Mouse (Mus musculus): ENCODE measurements around the gene Nat8f7. TPM values are rescaled to one million over a fixed set of nuclear protein-coding genes. Genes with fewer than 3 reads are reported as not detected.
"Not testable (repeated sequence)": the region's sequence is repeated elsewhere in the genome, so short reads cannot be mapped to it uniquely, and the experiment has no call there.

The Nat8f7 gene
- not detected in 2 replicates for total RNA-seq (2017)

GRCm38 (mm10) chr6:85713105-85713504 lies at the start of gene Nat8f7:
Gene Nat8f7 (minus strand): TSS chr6:85713205.
- not testable (repeated sequence) for ATAC-seq (ENCODE audit: extremely low read depth, insufficient number of reproducible peaks, low FRiP score, poor library complexity, severe bottlenecking)

- not testable (repeated sequence) for ATAC-seq (ENCODE audit: extremely low read depth, insufficient number of reproducible peaks, low FRiP score, poor library complexity, severe bottlenecking)
Measured at GRCm38 (mm10) chr6:85762678-85763077, 49.7 kb upstream of the Nat8f7 start.

GRCm38 (mm10) chr6:85755705-85756249 lies 42.8 kb upstream of the Nat8f7 start:
- not testable (repeated sequence) for ATAC-seq (ENCODE audit: extremely low read depth, insufficient number of reproducible peaks, low FRiP score, poor library complexity, severe bottlenecking)

DNA sequence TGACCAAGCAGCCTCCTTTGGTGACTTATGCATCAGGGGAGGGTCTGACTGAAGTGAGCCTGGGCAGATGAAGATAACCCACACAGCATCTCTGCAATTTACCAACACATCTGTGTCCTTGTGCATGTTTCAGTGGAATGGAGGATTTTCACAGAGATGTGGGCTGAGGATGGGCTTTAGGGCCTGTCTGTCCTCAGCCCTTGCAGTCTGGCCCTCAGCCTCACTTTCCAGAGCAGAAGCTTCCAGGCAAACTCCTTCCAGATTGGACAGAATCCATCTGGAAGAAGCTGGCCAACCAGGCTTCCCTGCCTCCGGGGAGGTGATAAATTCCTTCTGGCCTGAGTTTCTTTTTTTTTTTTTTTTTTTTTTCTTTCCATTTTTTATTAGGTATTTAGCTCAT lies 3.4 kb downstream of the Nat8f7 start:
- ATAC-seq (ENCODE audit: extremely low read depth, insufficient number of reproducible peaks, low FRiP score, poor library complexity, severe bottlenecking) = not testable (repeated sequence)

GRCm38 (mm10) chr6:85709206-85709605 lies 3.8 kb downstream of the Nat8f7 start:
- ATAC-seq (ENCODE audit: extremely low read depth, insufficient number of reproducible peaks, low FRiP score, poor library complexity, severe bottlenecking) = not testable (repeated sequence)

DNA sequence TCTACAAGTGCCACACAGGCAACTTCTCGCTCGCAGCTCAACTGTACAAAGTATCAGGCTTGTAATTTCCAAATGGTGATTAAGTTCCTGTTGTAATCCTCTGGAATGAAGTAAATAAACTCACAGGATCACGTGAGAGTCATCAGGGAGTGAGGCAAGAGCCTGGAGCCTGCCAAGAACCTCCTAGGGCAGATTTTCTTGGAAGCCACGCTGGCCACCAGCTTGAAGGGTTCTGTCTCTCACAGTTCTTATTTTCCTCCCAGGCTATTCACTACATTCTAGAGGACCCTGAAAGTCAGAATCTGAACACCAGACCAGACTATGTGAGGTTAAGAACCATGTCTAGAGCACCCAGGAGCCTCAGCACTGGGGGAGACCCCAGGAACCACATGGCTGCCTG lies 11.1 kb downstream of the Nat8f7 start:
- not testable (repeated sequence) for ATAC-seq (ENCODE audit: extremely low read depth, insufficient number of reproducible peaks, low FRiP score, poor library complexity, severe bottlenecking)

Other genes with a start within 250 kb of the Nat8f7 start
- 0.12 TPM in 1 of 2 replicates, not detected in the other for gene Fbxo41, start 210.2 kb downstream of the Nat8f7 start, total RNA-seq (2017)
- gene Egr4, start 199.6 kb downstream of the Nat8f7 start, total RNA-seq (2017) = not detected in 2 replicates
- gene Alms1, start 125.7 kb downstream of the Nat8f7 start, total RNA-seq (2017) = 3.0 and 4.5 TPM in 2 replicates
- not detected in 2 replicates for gene Nat8f3, start 52.5 kb upstream of the Nat8f7 start, total RNA-seq (2017)
- gene Nat8f6, start 107.7 kb upstream of the Nat8f7 start, total RNA-seq (2017) = not detected in 2 replicates
- not detected in 2 replicates for gene Nat8f5, start 107.8 kb upstream of the Nat8f7 start, total RNA-seq (2017)
- not detected in 2 replicates for gene Nat8, start 118.9 kb upstream of the Nat8f7 start, total RNA-seq (2017)
- gene Nat8f2, start 156.0 kb upstream of the Nat8f7 start, total RNA-seq (2017) = not detected in 2 replicates
- 2.6 and 3.6 TPM in 2 replicates for gene Nat8f4, start 191.7 kb upstream of the Nat8f7 start, total RNA-seq (2017)
- 13.8 and 19.0 TPM in 2 replicates for gene Tprkb, start 198.7 kb upstream of the Nat8f7 start, total RNA-seq (2017)
- gene Nat8f1, start 202.5 kb upstream of the Nat8f7 start, total RNA-seq (2017) = 3.7 and 11.6 TPM in 2 replicates
- 102 and 134 TPM in 2 replicates for gene Dusp11, start 248.5 kb upstream of the Nat8f7 start, total RNA-seq (2017)

Data from neutrophil, adult 5-6 weeks (primary cell).